Comparison of ENCODE assay signal across 9 mouse cellular contexts in genomic region chr19:47731931-47732330, GRCm38 (mm10). TPM values are rescaled to one million over a fixed set of nuclear protein-coding genes. Genes with fewer than 3 reads are reported as not detected.
DNase-seq lines count a peak whose midpoint lies in the region; ATAC-seq and TF ChIP-seq lines count a peak whose summit lies in the region.
"Had no signal": no experiment of that assay in that cellular context is flagged by ENCODE, and none has a peak within 500 bp of the region (broad histone marks: within the 10 kb centered on the region; RNA-seq: fewer than 3 reads in every experiment).

No protein-coding gene starts in this region.

- H3K4me2 ChIP-seq in embryonic facial prominence, embryonic 13.5 days, result peak overlapping the region; percentile 64
- H3K4me2 ChIP-seq in heart, embryonic 15.5 days, result peak overlapping the region; percentile 83

- DNase-seq in cerebellum, adult 2 months, result peak in 1 of 2 experiments; percentile 67
- DNase-seq in cerebellum, adult 9-11 months, result no peak
- peak; percentile 83 for DNase-seq in adrenal gland, postnatal 10 days
- DNase-seq in layer of hippocampus, postnatal 36 days, result peak; percentile 26 to 45
- DNase-seq in lung, postnatal 25 days (ENCODE audit: low spot score), result peak; percentile 51
- DNase-seq in right cerebral cortex, postnatal 36 days (ENCODE audit: low spot score in 2 of 2), result peak; percentile 24 to 29

- H3K27me3 ChIP-seq in cerebellum, adult 2 months (ENCODE audit: control insufficient read depth, insufficient read depth, low read length), result no peaks in the 10 kb centered on the region
- H3K27me3 ChIP-seq in embryonic facial prominence, embryonic 13.5 days, result no peaks in the 10 kb centered on the region
- no peaks in the 10 kb centered on the region for H3K27me3 ChIP-seq in heart, embryonic 15.5 days

- no peaks in the 10 kb centered on the region for H3K9me3 ChIP-seq in embryonic facial prominence, embryonic 13.5 days
- H3K9me3 ChIP-seq in heart, embryonic 15.5 days (replicated peaks), result no peaks in the 10 kb centered on the region

- peaks cover 35% of the 10 kb centered on the region for H3K36me3 ChIP-seq in embryonic facial prominence, embryonic 13.5 days
- peaks cover 36% of the 10 kb centered on the region for H3K36me3 ChIP-seq in heart, embryonic 15.5 days

- peak overlapping the region; percentile 99 for H3K4me3 ChIP-seq in cerebellum, adult 2 months (replicated peaks; ENCODE audit: insufficient read depth, low read depth, low read length)
- peak overlapping the region; percentile 78 for H3K4me3 ChIP-seq in embryonic facial prominence, embryonic 13.5 days
- H3K4me3 ChIP-seq in heart, embryonic 15.5 days, result peak overlapping the region; percentile 72

- 5% methylated on average over 15 of the region's 15 CpGs for WGBS in cerebellum, adult 2 months
- WGBS in embryonic facial prominence, embryonic 13.5 days, result 2% methylated on average over 15 of the region's 15 CpGs
- 1% methylated on average over 15 of the region's 15 CpGs for WGBS in heart, embryonic 15.5 days

- no peak for TF ChIP-seq POLR2A in cerebellum, adult 2 months (IDR thresholded peaks at IDR 0.05; ENCODE audit: borderline replicate concordance, insufficient read depth, low read length)

- ATAC-seq in embryonic facial prominence, embryonic 13.5 days (ENCODE audit: insufficient number of reproducible peaks, insufficient read depth, low FRiP score, low TSS enrichment, low read depth), result no peak
- no peak for ATAC-seq in heart, embryonic 15.5 days (replicated peaks; ENCODE audit: insufficient number of reproducible peaks, insufficient read depth, low FRiP score, low read depth)

- H3K9ac ChIP-seq in embryonic facial prominence, embryonic 13.5 days, result peak overlapping the region; percentile 84
- H3K9ac ChIP-seq in heart, embryonic 15.5 days, result peak overlapping the region; percentile 72

- H3K4me1 ChIP-seq in cerebellum, adult 2 months (ENCODE audit: control insufficient read depth, insufficient read depth, low read length), result no peaks in the 10 kb centered on the region
- peaks cover 22% of the 10 kb centered on the region for H3K4me1 ChIP-seq in embryonic facial prominence, embryonic 13.5 days
- peaks cover 30% of the 10 kb centered on the region for H3K4me1 ChIP-seq in heart, embryonic 15.5 days (replicated peaks)

- peak overlapping the region; percentile 81 for H3K27ac ChIP-seq in cerebellum, adult 2 months (ENCODE audit: insufficient read depth, low read length)
- H3K27ac ChIP-seq in embryonic facial prominence, embryonic 13.5 days, result peak overlapping the region; percentile 98
- H3K27ac ChIP-seq in heart, embryonic 15.5 days, result peak overlapping the region; percentile 99

- no peak for TF ChIP-seq CTCF in cerebellum, adult 2 months (IDR thresholded peaks at IDR 0.05; ENCODE audit: borderline replicate concordance, insufficient read depth, low read depth, low read length)

RNA-seq across cellular contexts. Expression of gene Sfr1, which starts 0.4 kb away (rescaled TPM):
- polyA plus RNA-seq in cerebellum, adult 2 months (2012; rRNA removed), result 81.6 and 84.8 TPM in 2 replicates
- total RNA-seq in adrenal gland, postnatal 10 days (2021), result 10 to 100 TPM; 80.7 to 88.4 TPM
- polyA plus RNA-seq in embryonic facial prominence, embryonic 13.5 days (2015; fragmentation: Nextera tagmentation; extraction: Ambion mirVana), result 283 and 318 TPM in 2 replicates
- polyA plus RNA-seq in heart, embryonic 15.5 days (2015; fragmentation: Nextera tagmentation; extraction: Ambion mirVana), result 173 and 175 TPM in 2 replicates
- 100 to 1,000 TPM in 1 of 2 experiments, 10 to 100 TPM in 1; 99.1 to 105 TPM for total RNA-seq in layer of hippocampus, postnatal 36 days (2021)

RNA-seq across cellular contexts. Expression of gene Col17a1, which starts 40.0 kb away (rescaled TPM):
- 3.6 and 4.1 TPM in 2 replicates for polyA plus RNA-seq in cerebellum, adult 2 months (2012; rRNA removed)
- under 1 TPM; 0.27 to 0.33 TPM for total RNA-seq in adrenal gland, postnatal 10 days (2021)
- polyA plus RNA-seq in embryonic facial prominence, embryonic 13.5 days (2015; fragmentation: Nextera tagmentation; extraction: Ambion mirVana), result 22.9 and 26.3 TPM in 2 replicates
- polyA plus RNA-seq in heart, embryonic 15.5 days (2015; fragmentation: Nextera tagmentation; extraction: Ambion mirVana), result 0.30 and 0.86 TPM in 2 replicates
- total RNA-seq in layer of hippocampus, postnatal 36 days (2021), result under 1 TPM in 1 of 2 experiments, not detected in 1; 0.17 TPM
- total RNA-seq: neutrophil, adult 5-6 weeks had no signal
